Mouse (Mus musculus) MEL (cell line): ENCODE measurements around the gene Slc17a3.

ENCODE experiments used
- GATA1 ChIP-seq: IDR thresholded peaks from 2 replicates; pipeline ENCODE4 v1.6.1; 2011; ENCODE audit warnings: low read depth, low read length, improper control_type of control experiment
- POLR2A ChIP-seq, 2 experiments: IDR thresholded peaks; 2 replicates each; pipeline ENCODE4 v1.6.1; 2011 to 2012; ENCODE audit warnings: low read length in 2 of 2, mild to moderate bottlenecking in 2 of 2, control low read depth in 1 of 2, improper control_type of control experiment in 1 of 2, low read depth in 1 of 2, moderate library complexity in 1 of 2; ENCODE audit not compliant: control insufficient read depth in 1 of 2, insufficient read depth in 1 of 2, poor library complexity in 1 of 2
- SMC3 ChIP-seq: IDR thresholded peaks from 2 replicates; pipeline ENCODE4 v1.6.1; 2011; ENCODE audit warnings: low read depth, low read length, improper control_type of control experiment

- TF ChIP-seq SMC3 (no peak), POLR2A (IDR thresholded peaks at IDR 0.05; ENCODE audit: control insufficient read depth in 1 of 2, insufficient read depth in 1 of 2, low read depth in 1 of 2, low read length in 2 of 2, poor library complexity in 1 of 2) (no peak), GATA1 (no peak)
These were observed 32.7 kb upstream of the Slc17a3 start, which contains the start of gene Slc17a2 for GRCm38 (mm10) chr13:23806422-23807052.
